Mouse (Mus musculus) cerebellum, adult 9-10 months (tissue): ENCODE data around the gene Mtg2.

Experiments used
- DNase-seq: peaks from one replicate; pipeline ENCODE4 v3.0.0; 2022

The Mtg2 gene

GRCm38 (mm10) chr2:180070481-180071453, at the start of gene Mtg2:
Mtg2 (plus strand) TSS chr2:180070588.
- DNase-seq = peak; percentile 95

DNA sequence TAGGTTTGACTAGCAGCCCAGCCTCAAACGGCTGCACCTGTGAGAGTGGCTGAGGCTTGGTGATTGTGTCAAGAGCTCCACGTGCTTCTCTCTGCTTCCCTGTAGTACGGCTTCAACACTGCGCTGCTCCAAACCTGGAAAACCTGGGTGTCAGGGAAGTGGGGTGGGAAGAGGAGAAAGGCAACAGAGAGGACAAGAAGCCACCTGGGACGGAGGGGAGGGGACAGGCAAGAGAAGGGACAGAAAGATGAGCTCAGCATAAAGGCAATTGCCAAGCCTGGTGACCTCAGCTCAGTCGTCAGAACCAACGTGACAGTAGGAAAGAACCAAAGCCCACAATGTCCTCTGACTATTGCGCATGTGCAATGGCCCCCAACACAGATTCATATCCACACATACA, 49.5 kb upstream of the Mtg2 start:
- peak; percentile 74 for DNase-seq

DNA sequence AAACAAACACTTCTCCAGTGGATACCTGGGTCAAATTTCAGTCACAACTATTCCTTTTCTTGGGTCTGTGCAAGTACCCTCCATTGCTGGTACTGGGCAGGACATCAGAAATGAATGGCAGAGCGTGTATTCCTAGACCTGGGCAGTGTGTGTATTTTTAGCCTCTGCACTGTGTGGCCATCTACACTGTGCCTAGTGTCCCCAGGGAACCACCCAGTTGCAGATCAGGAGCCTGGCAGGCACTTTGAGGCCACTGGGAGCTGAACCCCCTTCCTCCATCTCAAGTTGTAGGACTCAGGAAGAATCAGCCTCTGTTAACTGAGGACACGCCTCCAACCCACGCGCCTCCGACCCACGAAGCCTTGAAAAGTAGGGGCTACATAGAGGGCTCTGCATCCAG, 47.6 kb upstream of the Mtg2 start:
- DNase-seq = peak; percentile 46

DNA sequence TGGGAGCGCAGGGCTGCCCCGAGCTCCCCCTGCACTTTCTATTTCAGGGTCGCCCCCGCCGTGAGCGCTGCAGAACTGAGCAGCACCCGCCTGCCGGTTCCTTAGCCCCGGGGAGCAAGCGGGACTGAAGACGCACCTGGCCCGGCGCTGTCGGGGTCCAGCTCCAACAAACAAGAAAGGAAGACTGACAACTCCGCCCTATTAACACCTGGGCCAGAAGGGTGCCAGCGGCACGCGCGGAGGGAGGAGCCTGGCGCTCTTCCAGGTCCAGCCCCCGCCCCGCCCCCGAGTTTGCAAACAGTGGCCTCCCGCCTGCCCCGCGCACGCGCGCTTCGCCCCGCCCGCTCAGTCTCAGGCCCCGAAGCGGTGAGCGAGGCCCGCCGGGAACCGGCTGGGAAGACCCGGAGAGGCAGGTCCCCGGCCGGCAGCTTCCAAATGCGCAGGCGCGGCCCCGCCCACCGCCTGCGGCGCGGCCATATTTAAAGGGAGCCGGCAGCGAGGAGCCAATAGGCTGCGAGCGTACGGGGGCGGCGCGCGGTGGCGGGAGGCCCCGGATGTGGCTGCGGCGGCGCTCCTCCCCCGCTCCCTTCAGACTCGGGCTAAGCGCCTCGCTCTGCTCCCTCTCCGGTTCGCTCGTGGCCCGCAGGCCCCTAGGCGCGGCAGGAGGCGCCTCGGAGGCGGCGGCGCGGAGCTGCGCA, 45.8 kb upstream of the Mtg2 start, which contains the start of gene Lsm14b:
Gene Lsm14b, plus strand, starts transcription at position 587 of the 698 bp plus-strand sequence.
- DNase-seq = peak; percentile 99

GRCm38 (mm10) chr2:180025135-180025860, 45.1 kb upstream of the Mtg2 start:
- DNase-seq = peak; percentile 75

- no peak for DNase-seq
Measured at GRCm38 (mm10) chr2:180025861-180026200, 44.6 kb upstream of the Mtg2 start.

DNA sequence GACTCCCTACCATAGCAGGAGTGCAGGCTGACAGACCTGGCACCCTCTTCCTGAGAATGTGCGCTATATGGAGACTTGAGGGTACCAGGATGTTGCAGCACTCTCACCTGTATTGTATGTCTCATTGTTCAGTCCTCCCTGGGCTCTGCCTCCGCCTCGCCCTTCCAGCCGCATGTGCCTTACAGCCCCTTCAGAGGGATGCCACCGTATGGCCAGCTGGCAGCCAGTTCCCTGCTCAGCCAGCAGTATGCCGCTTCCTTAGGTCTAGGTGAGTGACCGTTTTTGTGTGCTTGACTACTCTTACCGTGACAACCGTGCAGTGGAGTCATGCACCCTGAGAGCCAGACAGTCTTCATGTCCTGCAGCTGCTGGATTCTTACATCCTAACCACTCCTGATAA, 42.6 kb upstream of the Mtg2 start:
- DNase-seq = no peak

- no peak for DNase-seq
Measured at GRCm38 (mm10) chr2:180031270-180031669, 39.1 kb upstream of the Mtg2 start.

DNA sequence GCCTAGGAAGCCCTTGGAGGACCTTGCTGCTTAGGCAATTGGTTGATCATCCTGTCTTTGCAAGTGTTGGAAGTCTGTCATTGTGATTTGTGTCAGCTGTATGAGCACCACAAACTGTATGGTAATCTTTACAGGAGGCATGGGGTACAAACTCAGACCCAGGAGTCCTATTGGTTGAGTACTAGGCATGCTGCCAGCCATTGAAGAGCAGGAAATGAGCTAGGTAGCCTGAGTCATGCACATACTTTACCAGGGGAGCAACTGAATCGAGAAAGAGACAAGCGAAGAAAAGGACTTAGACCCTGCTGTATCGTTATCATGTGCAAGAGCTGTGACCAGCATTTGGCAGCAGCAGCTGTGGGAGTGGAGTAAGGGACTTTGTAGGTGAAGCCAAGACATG, 37.5 kb upstream of the Mtg2 start:
- no peak for DNase-seq

- no peak for DNase-seq
Measured at GRCm38 (mm10) chr2:180033956-180034355, 36.4 kb upstream of the Mtg2 start.

- DNase-seq = no peak
Measured at GRCm38 (mm10) chr2:180034753-180035152, 35.6 kb upstream of the Mtg2 start.

DNA sequence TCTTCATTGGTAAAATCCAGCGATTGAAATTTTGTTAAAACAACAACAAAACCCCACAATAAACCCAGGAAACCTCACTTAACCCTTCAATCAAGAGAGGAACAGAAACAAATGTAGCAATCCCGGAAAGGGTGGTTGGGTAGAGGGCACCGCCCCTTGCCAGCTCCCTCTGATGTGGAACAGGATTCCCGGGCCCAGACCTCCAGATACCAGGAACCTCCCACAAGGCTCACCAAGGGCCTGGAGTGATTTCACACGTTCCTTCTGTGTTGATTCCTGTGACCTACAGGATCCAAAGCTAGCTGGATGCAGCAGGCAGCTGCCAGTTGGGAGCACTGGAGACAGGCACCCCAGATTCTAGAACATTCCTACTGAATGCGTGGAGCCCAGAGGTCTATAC, 30.0 kb upstream of the Mtg2 start:
- no peak for DNase-seq

DNA sequence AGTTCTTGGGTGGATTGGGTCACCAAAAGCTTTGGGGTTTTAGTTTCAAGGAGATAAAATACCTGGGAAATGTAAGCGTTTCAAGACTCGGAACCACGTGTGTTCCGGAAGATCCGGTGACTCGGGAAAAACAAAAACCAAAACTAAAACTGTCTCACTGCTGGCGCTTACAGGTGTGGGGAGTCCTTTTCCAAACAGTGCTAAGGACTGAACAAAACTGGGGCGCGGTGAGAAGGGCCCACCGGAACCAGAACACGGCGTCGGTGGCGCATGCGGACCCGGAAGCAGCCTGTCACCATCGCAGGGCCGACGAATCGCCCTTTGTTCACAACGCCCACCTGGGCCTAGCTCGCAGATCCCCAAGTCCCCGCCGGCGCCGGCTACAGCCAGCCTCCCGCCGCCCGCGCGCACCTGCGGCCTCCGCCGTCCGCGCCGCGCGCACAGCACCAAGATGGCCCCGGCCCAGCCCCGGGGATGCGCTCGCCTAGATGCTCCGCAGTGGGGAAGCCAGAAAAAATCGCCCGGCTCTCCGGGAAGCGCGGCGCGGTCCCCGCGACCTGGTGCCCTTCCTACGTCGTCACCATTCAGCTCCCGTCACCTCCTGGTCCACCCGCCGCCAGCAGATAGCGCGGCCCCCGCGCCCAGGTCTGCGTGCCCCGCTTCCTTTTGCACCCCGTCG, 28.7 kb upstream of the Mtg2 start:
- DNase-seq = no peak

GRCm38 (mm10) chr2:180042256-180042857, 28.0 kb upstream of the Mtg2 start, which contains the start of the genes Psma7 and Ss18l1:
Psma7 (minus strand) TSS chr2:180042433.
Ss18l1 (plus strand) TSS chr2:180042509.
- peak; percentile 89 for DNase-seq

DNA sequence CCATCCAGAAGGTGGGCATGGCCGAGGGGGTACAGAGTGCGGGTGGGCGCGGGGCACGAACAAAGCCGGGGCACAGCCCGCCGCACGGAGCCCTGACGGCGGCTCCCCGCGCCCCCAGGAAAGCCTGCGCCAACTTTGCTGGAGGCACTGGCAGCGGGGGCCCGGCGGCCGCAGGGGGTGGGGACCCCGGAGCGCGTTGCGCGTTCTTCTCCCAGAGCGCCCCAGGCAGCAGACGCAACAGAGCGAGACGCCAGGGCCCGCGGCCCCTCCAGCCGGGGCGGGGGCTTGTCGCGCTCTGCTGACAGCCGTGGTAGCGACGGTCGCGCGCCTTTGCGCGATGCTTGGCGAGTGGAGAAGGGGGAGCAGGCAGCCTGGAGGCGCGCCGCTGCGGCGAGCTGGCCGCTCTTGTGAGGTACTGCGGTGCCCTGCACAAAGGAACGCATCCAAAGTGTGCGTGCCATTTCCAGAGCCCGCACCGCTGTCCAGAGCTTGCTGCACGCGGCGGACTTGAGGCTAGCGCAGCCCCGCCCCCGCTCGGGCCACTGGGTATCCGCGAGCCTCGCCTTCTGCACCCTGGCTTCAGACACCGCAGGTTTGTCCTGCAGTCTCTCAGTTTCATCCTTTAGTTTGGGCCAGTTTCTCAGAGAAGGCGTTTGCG, 27.4 kb upstream of the Mtg2 start:
- peak; percentile 78 for DNase-seq

DNA sequence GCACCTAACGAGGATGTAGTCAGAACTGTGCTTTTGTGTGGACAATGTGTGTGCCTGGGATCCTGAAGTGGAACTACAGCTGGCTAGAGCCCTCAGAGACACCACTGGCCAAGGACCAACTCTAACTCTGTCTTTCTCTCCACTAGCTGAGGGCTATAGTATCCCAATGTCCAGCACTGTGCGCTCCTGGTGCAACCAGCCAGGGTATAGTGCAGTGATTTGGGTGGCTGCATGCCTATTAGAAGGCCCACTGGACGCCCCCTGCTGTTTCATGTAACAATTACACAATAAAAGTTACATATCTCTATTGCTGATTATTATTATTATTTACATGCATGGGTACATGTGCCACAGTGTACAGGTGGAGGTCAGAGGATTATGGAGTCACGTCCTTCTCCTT, 25.1 kb upstream of the Mtg2 start:
- DNase-seq = peak; percentile 66

DNA sequence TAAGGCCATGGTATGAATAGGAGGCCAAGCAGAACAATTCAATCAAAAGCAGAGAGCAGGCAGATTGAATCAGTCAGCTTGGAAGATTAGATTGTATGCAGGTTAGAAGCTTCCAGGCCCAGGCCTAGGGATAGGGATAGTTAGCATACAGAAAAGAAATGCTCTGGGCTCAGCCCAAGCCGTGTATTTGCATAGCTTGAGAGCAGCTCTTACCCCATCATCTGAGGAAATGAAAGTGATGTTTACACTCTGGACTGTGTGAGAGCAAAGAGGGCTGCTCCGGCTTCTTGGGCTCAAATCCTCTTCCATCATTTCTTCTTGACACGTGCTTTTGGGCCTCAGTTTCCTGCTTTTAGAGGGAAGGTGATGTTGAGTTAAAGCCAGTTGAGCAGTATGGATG, 22.8 kb upstream of the Mtg2 start:
- DNase-seq = no peak

- DNase-seq = no peak
Measured at GRCm38 (mm10) chr2:180047980-180048635, 22.3 kb upstream of the Mtg2 start.

- peak; percentile 92 for DNase-seq
Measured at GRCm38 (mm10) chr2:180050986-180051385, 19.4 kb upstream of the Mtg2 start.

DNA sequence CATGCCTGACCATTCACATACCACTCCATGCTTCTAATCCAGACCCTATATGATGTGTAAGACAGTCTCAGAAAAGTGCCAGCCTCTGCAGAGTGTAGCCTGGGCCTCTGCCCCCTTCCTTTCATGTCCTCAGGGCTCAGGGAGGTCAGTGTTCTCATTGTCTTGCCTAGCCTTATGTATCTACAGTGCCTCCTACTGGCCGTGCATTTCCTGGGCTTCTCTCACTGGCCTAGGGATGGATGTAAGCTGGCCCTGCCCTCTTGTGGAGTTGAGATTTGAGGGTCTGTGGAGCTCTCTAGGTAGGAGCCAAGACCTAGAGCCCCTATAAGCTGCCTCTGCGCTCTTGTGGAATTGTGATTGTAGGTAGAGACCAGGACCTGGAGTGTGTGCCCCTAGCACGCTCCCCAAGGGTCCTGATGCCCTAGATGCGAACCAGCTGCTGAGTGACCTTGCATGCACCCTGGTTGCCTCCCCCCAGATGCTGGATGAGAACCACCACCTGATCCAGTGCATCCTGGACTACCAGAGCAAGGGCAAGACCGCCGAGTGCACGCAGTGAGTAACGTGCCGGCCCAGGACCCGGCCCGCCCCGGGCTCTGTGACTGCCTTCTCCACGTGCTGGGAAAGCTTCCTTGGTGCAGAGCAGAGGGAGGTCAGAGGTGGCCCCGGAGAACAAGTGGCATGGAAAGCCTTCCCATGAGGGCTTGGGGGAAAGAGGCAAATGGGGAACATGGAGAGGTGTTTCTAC, 18.2 kb upstream of the Mtg2 start:
- no peak for DNase-seq
